Mouse (Mus musculus) stomach, embryonic 14.5 days (tissue): ENCODE measurements at regions not wholly inside any gene's neighbourhood (a gene's known extent, or its start where the extent isn't known, plus 50 kb on each side); places are given as distances from the start of the nearest gene placed in this dataset.

Experiments used
- ATAC-seq: fragments of 200-750 bp; cut with Nextera tagmentation; 2 replicates; pipeline ENCODE4 v1.8.0; 2017; ENCODE audit warnings: low read depth, moderate TSS enrichment; ENCODE audit not compliant: insufficient number of reproducible peaks, insufficient read depth, low FRiP score
- H3K27ac ChIP-seq: fragments of 300-500 bp; sonication (generic); 2 replicates; pipeline ENCODE4 v1.5.1; 2014; ENCODE audit warnings: mild to moderate bottlenecking, low read length, moderate library complexity, mixed read lengths
- H3K27me3 ChIP-seq: fragments of 300-500 bp; sonication (generic); 2 replicates; pipeline ENCODE4 v1.6.1; 2014; ENCODE audit warnings: low read length, control low read depth, mixed read lengths; ENCODE audit not compliant: control insufficient read depth, insufficient read depth
- H3K36me3 ChIP-seq: fragments of 300-500 bp; sonication (generic); 2 replicates; pipeline ENCODE4 v1.6.1; 2014; ENCODE audit warnings: mild to moderate bottlenecking, control low read depth, low read length, moderate library complexity, mixed read lengths; ENCODE audit not compliant: control insufficient read depth, insufficient read depth
- H3K4me1 ChIP-seq: fragments of 300-500 bp; sonication (generic); 2 replicates; pipeline ENCODE4 v1.6.1; 2014; ENCODE audit warnings: low read length, control low read depth, mixed read lengths; ENCODE audit not compliant: control insufficient read depth, insufficient read depth
- H3K4me2 ChIP-seq: fragments of 300-500 bp; sonication (generic); replicated peaks from 2 replicates; pipeline ENCODE4 v1.6.1; 2014; ENCODE audit warnings: low read depth, low read length, control low read depth
- H3K4me3 ChIP-seq: fragments of 300-500 bp; sonication (generic); 2 replicates; pipeline ENCODE4 v1.5.1; 2014; ENCODE audit warnings: low read depth, low read length, control low read depth
- H3K9ac ChIP-seq: fragments of 300-500 bp; sonication (generic); replicated peaks from 2 replicates; pipeline ENCODE4 v1.6.1; 2014; ENCODE audit warnings: low read depth, mild to moderate bottlenecking, control low read depth, low read length, moderate library complexity, mixed read lengths
- H3K9me3 ChIP-seq: fragments of 300-500 bp; sonication (generic); 2 replicates; pipeline ENCODE4 v1.6.1; 2016; ENCODE audit warnings: low read depth, low read length, control low read depth; ENCODE audit not compliant: control insufficient read depth
- WGBS: fragments of 180-500 bp; shearing (Covaris S2); extraction: QIAGEN DNeasy Blood & Tissue Kit; methylation state at CpG from one replicate; pipeline ENCODE4 v1.1.7; 2014; 5-methylcytosine and 5-hydroxymethylcytosine counted together

DNA sequence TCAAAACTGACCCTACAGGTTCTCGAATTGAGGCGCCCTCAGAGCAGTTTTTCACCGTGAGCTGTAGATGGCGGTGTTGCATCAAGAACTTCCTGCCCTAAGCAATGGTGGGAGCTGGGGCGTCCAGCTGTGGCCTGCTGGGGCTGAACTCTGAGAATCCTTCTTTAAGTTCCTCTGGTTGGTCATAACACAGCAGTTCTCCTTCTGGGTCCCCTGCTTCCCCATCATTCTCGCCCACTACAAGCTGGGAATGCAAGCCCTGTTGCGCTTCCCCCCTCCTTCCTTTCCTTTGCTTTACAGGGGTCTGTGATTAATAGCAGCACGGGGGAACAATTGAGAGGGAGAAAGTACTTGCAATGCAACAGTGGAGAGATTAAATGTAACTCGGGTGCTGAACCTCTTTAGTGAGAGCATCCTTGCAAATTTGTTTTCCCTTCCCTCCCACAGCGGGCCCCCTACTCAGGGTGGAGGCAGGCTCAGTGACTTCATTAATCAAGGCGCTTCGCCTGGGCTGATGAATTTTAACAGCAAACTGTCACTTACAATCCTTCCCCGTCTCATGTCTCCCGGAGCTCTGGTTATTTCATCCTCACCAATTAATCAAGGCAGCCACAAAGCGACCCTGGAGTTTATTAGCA, 794.3 kb upstream of the Api5 start:
- Histone ChIP-seq H3K4me3 (no peak overlapping the region), H3K9ac (no peak overlapping the region), H3K27ac (no peak overlapping the region), H3K27me3 (no peaks in the 10 kb centered on the region), H3K9me3 (no peaks in the 10 kb centered on the region), H3K4me1 (no peaks in the 10 kb centered on the region), H3K4me2 (peak overlapping the region; percentile 30), H3K36me3 (no peaks in the 10 kb centered on the region)
- WGBS, result 2% methylated on average over 15 of the region's 15 CpGs
- ATAC-seq, result peak; percentile 89; the same call in 1 of the 2 replicates

DNA sequence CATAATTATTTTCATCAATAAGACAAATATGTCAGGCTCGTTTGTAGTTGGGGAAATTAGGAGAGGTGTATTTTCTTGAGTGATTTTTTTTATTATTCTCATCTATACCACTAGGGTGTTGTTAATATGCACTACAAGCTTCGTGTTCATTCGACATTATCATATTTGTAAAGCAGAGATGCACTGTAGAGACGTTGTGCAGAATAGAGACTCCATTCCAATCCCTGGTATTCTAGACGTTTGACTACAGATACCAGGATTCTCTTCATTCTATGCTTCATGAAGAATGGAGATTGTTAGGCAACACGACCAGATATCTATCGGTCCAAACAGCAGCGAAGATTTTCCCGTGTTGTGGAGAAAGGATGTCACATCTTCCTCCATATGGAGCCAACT, 793.8 kb upstream of the Api5 start:
- H3K9me3 ChIP-seq, result no peaks in the 10 kb centered on the region
- H3K36me3 ChIP-seq, result no peaks in the 10 kb centered on the region
- no peak overlapping the region for H3K4me3 ChIP-seq
- no peaks in the 10 kb centered on the region for H3K4me1 ChIP-seq
- no peak overlapping the region for H3K9ac ChIP-seq
- 30% methylated on average over 9 of the region's 9 CpGs for WGBS
- no peak overlapping the region for H3K4me2 ChIP-seq
- H3K27me3 ChIP-seq, result no peaks in the 10 kb centered on the region
- H3K27ac ChIP-seq, result no peak overlapping the region
- no peak for ATAC-seq

DNA sequence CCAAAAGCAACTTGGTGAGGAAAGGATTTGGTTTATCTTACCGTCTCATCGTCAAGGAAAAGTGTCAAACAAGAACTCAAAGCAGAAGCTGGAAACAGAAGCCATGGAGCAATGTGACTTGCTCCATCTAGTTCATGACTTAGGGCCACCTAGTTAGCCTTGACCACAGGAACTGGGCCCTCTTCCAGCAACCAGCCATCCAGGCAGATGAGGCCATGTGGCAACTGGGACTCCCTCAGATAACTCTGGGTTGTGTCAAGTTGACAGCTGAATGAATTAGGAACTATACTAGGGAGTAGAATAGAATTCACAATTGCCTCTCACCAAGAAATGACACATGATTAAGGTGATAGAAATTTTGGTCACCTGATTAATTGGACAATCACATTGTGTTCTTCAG, 791.5 kb upstream of the Api5 start:
- Histone ChIP-seq H3K9ac (no peak overlapping the region), H3K27me3 (no peaks in the 10 kb centered on the region), H3K36me3 (no peaks in the 10 kb centered on the region), H3K4me3 (no peak overlapping the region), H3K4me1 (no peaks in the 10 kb centered on the region), H3K9me3 (no peaks in the 10 kb centered on the region), H3K27ac (no peak overlapping the region), H3K4me2 (no peak overlapping the region)
- WGBS, result 64% methylated on average over 2 of the region's 2 CpGs
- ATAC-seq, result no peak

DNA sequence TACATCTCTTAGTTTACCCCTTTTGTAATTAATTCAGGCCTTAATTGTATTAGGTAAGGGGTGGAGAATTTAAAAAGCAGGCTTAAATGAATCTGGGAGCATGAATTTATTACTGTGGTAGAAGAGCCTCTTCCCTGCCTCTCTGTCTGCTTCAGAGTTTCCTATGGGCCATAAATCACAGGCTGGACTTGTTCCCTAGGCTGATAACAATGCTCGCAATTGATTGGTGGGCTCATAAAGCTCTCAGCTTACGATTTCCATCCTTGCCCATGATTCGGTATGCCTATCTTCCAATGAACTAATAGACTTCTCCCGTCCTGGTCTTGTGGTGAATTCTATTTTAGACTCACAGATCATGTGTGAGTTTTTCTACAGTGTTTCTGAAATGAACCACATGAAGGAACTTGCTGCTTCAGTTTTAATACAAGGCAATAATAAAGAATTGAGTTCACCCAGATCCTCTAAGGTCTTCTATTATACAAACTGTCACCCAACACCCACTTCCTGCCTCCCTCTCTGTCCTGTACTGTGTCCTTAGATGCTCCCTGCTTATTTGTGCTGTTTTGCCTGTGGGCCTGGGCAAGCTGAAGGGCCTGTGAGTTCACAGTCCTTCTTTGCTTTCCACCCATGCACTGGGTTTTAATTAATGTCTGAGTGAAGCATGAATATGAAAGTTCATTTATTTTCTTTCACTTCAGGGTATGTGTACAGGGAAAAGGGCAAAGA, 772.4 kb upstream of the Api5 start:
- no peaks in the 10 kb centered on the region for H3K4me1 ChIP-seq
- H3K4me3 ChIP-seq, result no peak overlapping the region
- no peaks in the 10 kb centered on the region for H3K9me3 ChIP-seq
- no peaks in the 10 kb centered on the region for H3K27me3 ChIP-seq
- WGBS, result 22% methylated on average over 4 of the region's 4 CpGs
- H3K36me3 ChIP-seq, result no peaks in the 10 kb centered on the region
- H3K9ac ChIP-seq, result no peak overlapping the region
- no peak overlapping the region for H3K27ac ChIP-seq
- no peak for ATAC-seq
- no peak overlapping the region for H3K4me2 ChIP-seq
